Mouse (Mus musculus) kidney, postnatal 36 days (tissue): ENCODE results near the gene Hmga1.

ENCODE experiments used
- DNase-seq, 2 experiments: peaks; one replicate each; pipeline ENCODE4 v3.0.0; 2021 to 2022; ENCODE audit warnings: mixed read lengths in 2 of 2

Hmga1 gene

DNA sequence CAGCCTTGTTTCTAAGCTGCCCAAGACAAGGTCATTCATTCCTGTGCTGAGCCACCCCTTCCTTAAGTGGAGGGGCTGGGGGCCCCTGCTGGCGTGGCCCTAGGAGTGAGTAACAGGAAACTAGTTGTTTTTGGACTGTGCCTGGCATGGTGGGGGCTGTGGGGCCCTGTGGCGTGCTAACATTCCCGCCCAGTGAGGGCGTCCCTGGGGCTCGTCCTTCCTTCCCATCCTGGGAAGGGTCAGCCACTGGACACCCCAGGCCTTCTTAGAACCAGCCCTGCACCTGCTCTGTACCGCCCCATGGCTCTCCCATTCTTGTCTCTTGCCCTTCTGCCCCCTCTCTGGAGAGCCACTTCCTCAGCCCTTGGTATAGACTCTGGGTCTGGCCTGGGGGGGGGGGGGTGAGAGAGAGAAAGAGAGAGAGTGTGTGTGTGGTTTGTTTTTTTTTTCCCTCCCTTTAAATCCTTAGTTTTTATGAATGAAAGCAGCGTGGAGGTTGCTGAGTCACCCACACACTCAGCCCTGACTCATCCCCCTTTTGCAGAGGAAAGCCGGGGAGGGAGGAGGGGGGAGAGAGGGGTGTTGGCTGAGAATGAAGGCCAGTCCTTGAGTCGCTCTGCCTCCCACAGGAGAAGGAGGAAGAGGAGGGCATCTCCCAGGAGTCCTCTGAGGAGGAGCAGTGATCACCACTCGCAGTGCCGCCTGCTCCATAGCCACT is 5.7 kb downstream of the Hmga1 start:
- DNase-seq, result no peak

DNA sequence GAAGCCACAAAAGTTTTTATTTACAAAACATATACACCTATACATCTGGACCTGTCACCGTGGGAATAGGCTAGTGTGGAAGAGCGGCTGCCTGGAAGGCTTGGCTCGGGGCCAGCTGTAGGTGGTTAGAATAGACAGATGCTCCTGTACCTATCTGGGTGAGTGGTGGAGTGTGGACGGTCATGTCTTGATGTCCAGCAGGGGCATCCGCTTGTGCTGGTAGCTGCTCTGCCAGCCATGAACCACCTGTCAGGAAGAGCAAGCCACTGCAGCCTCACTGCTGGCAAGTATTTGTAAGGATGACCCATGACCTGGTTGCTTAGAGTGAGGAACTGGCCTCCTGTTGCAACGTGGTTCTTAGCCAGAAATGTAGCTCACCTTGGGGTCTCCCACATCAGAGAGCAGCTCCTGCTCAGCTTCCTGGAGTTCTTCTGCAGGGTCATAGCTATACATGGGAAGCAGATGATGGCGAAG is 7.5 kb downstream of the Hmga1 start:
- DNase-seq, result no peak

DNA sequence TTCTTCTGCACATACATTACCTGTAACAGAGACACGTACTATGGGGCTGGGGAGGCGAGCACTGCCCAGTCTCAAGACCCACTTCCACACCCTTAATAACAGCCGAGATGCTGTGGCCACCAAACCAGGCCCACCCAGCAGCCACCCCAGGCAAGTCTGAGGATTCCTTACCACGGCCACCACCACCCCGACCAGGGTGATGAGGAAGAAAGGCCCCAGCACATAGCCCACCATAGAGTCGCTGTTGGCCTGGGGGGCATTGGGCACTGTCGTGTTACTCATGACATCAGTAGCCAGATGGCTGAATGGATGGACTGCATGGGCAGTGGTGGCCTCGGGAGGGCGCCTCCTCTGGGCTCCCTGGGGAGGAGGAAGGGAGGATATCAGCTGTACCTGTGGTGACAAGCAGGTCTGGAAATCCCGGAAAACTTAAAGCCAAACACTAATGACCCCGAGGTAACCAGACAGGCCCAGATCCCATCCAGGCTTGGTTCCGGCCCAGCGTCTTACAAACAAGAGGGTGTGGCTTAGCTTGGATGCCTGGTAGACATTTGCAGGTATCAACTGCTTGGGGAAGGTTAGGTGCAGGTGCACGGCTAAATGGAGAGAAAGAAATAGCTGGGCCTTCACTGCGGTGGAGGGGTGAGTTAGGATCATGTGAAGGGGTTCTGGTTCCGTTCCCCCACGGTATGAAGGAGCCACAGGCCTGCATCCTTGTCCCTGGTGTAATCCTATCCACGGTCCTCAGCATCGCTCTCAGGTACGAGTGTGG is 8.3 kb downstream of the Hmga1 start:
- DNase-seq, result no peak

DNA sequence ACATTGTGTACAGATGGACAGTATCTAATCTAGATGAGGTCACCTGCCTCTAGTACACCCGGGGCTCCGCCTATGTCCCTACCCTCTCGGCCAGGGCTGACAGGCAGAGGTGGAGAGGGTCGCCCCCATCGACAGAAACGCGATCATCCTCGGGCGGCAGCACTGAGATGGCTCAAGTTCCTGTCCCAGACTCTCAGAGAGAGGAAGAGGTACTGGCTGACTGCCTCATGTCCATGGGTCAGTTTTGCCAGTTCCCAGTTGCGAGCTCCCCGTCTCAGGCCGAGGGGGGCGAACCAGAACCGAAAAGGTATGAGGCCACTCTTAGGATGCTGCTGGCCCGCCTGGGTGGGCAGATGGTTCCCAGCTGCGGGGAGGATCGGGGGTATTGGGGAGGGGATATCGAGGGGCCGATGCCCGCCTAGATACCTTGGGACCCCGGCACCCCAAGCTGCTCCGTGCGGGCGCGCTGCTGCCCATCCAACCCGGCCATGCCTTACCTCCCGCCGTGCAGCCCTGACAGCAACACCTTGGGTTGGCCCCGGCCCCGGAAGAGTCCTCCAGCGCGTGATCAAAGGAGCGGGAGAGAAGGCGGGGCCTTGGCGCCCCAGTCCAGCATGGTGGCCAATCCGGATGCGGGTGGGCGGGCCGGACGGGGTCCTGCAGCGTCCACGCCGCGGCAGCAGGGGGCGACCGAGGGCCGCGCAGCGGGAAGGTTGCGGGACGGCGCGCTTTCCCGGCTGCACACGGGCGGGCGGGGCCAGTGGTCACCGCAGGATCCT is 9.1 kb downstream of the Hmga1 start, which contains the start of gene AI413582:
TSS of gene AI413582 (minus strand) at position 594 of the 779 bp plus-strand sequence.
- peak; percentile 95 to 97 for DNase-seq

DNA sequence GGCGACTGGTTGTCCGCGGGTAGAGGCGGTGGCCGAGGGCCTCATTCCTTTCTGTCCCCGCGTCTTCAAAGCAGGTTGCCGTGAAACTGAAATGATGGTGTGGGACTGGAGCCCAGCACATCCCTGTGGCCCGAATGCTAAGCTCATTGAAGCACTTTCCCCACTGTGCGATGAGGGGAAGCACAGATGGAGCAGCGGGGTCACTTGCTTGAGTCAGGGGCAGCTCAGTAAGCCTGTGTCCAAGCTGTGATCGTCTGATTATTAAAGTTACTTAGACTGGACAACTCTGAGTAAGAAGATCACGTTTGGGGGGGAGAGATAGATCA is 9.6 kb downstream of the Hmga1 start:
- DNase-seq, result no peak

DNA sequence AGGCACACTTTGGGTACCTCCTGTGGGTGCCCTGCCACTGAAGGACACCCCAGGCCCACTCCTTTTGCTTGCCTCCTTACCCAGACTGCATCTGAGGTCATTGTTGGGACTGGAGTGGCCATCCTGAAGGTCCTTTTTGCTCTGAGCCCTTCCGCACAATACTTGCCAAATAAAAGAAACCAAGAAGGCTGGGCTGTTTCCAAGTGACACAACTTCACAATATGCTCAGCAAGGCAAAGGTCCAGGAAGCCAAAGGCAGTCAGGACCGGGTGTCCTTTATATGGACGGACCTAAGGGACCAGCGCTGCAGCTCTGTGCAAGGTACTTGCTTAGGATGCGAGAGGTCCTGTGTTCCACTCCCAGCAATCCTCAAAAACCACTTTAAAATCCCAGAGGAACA is 11.9 kb downstream of the Hmga1 start:
- no peak for DNase-seq

DNA sequence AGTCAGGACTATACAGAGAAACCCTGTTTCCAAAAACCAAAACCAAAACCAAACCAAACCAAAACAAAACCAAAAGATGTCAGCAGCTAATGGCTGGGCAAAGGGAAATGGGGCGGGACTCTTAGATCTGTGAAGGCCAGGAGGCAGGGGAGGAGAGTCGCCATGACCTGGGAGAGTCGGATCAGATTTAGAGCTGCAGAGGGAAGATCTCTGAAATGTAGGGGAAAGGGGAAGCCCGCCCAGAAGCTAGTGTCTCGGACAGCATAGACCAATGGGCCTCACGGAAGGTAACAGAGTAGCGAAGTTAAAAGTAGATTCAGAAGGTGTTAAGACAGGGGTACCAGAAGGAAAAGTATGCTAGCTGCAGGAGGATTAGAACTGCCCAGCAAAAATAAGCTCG is 15.0 kb downstream of the Hmga1 start:
- DNase-seq, result no peak

DNA sequence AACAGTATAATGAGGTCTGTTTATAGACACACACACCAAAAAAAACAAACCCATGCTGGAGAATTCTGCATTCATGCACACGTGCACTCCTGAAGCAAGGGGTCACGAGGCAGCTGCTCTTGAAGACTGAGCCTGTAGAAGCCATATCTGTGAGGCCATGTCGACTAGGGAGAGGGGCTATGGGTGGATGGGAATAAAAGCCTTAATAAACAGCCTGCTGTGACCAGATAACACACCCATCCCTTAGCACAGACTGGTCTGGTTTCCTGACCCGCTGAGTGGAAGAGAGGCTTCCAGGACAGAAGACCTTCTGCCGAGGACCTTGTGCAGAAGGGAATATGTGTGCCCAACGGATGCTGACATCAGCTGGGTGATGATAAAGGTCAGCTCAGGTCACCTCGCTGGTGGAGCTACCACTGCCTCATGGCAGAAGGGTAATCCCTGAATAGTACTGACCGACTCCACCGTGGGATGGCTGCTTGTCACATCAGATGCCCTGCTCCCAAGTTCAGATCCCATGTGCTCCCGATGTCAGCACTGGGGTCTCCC is 17.5 kb downstream of the Hmga1 start:
- DNase-seq, result no peak

DNA sequence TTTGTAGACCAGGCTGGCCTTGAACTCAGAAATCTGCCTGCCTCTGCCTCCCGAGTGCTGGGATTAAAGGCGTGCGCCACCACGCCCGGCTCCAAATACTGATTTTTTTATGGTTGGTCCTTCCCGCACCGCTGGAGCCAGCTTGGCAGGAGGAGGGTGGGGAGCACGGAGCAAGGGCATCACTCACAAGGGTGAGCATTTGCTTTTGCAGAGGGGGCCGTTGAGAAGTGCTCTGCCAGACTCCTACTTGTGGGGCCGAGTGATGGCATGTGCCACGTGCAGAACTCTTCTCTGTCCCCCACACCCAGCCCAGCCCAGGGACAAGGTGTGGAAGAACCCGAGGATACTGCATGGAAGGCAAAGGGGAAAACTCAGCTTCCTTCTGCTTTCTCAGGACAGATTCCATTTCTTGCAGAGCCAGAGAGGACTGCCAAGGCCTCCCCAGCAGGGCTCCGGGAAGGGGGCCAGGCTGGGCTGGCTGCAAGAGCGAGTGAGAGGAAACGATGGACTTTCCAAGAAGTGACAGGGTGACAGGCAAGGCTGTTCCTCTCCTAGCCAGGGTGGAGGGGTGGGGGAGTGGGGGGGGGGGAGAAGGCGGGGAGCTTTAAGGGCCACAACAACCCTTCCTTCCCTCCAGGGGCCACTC is 18.3 kb downstream of the Hmga1 start:
- DNase-seq, result peak; percentile 60 to 72

DNA sequence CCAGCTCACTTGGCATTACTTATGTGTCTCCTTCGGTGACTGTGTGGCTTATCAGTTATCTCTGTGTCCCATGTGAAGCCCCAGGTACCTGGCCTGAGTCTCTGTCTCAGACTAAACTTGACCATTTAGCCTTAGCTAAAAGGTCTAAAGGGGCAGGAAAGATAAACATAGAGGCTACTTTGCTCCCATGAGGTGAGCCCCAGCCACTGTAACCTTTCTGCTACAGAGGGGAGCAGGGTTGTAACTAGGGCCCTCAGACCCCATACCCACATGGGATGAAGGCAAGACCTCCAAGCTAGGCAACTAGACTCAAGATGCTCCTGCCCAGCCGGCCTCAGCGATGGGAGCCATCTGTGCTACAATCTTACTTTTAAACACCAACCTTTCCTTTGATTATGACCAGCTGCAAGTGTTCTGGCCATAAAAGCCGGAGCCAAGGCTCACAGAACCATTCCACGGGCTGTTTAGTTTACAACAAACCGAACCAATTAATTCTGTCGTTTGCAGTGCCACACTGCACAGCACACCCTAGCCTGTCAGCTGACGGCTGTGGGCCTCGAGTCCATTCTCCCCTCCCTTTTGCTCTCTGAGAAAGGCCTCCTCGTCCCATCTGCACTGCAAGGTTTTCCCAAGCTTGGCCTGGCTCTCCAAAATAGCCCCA is 18.9 kb downstream of the Hmga1 start:
- DNase-seq, result no peak

DNA sequence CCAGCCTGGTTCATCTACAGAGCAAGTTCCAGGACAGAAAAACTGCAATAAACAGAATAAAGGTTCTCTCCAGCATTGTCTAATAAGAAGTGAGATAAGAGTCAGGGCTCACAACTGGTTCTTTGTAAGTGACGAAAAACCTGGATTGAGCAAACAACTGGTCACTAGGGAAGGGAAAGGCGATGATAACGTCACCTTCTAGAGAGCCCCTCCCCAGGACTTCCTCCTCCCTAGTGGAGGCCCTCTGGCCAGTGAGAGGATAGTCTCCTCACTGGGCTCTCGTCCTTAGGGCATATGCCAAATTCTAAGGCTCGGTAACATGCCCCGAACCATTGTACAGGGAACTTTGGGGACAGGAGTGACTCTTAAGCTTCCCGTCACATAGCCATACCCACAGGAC is 19.8 kb downstream of the Hmga1 start:
- no peak for DNase-seq

DNA sequence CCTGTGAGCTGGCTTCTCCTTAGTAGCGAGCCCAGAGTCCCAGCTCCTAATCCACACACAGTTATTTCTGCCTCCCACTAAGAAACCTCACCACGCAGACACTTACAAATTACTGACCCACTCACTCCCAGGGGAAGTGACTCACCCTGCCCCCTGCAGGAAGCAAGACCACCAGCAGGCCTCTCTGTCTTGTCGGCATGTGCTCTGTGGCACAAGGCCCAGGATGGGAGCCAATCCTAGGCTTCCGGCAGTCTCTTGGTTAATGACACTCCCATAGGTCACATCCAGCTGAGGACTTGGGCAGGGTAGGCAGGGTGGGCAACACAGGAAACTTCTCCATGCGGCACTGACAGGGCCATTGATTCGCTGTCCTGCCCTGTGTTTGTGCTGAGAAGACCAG is 21.2 kb downstream of the Hmga1 start:
- DNase-seq, result peak in 1 of 2 experiments; percentile 51

DNA sequence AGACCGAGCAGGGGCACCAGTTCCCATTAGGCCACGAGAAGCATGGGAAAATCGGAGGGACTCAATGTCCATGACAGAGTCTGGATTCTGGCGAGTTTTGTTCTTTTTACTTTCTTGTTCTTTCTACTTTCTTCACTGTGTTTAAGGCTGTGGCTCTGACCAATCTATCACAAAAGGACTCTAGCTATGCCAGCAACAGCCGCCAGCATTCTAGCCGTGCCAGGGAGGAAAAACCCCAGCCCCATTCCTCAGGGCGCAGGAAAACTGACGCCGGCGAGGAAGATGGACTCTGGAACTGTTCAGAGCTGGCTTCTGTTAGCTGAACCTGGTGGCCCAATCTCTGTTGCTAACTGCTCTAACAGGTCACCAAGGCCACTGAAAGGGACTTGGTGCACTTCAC is 22.2 kb downstream of the Hmga1 start:
- peak in 1 of 2 experiments; percentile 34 for DNase-seq

DNA sequence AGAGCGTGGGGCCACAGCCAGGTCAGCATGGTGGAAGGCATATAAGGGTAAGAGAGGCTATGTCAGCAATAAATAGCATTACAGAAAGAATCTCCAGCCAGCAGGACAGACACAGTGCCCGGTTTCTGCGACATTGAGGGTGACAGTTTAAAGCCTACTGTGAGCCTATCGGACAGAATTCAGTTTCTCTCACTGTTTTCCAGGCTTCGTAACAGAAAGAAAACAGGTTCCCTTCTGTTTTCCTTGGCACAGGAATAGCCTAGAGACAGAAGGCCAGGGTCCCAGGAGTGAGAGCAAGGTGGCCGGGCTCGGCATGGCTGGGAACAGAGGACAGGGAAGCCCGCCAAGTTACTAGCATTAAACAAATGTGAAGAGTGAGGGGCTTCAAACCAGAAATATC is 23.5 kb downstream of the Hmga1 start:
- DNase-seq, result no peak

DNA sequence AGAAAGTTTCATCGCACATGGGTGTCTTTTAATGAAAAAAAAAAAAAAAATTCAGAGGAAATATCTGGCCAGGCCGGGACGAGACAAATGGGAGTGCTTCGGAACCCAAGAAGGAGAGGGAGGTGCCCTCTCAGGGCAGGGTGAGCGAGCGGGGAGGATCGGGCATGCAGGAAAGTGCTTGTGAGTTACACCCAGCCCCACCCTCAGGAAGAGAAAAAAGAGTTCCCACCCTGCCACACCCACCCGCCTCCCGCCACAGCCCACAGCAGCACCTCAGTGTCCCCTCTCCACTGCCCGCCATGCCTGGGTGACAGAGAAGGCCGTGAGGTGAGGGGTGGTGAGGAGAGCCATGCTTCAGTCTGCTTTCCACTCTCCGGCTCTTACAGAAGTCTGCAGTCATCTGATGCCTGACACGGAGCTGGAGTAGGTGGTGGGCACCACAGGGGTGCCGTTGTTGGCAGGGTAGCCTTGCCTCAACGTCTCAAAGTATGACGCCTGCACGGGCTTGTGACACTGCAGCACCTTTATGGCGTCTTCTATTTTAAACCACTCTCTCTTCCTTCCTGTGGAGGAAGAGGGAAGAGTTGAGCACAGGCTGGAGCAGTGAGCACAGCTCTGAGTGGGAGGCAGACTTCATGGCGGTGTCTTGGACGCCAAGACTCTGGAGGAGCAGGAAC is 24.2 kb downstream of the Hmga1 start:
- no peak for DNase-seq

DNA sequence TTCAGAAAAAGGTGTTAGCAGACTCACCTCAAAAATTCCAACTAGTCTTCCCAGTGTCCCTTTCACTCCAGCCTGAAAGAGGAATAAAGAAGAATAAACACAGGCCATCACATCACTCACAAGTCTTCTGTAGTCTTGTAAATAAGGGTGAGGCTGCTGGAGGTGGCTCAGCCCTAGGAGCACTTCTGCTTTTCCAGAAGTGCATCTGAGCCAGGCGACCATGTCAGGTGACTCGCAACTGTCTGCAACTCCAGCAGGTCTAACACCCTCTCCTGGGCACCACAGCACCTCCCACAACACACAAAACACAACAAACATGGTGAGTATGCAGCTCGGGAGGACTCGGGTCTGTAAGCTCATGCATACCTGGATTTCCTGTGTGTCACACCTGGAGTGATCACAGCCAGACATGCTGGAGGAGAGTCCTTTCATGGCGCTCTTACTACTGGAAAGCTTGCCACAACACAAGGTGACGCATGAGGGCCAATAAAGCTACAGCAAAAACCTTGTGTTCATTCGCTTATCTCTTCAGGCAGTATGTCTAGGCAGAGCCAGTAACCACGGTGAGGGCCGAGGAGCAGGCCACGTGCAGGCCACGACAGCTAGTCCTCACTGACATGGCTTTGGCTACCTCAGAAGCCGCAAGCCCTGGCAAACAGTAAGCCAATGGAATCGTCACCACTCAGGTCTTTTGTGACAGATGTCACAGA is 27.0 kb downstream of the Hmga1 start:
- DNase-seq, result no peak

DNA sequence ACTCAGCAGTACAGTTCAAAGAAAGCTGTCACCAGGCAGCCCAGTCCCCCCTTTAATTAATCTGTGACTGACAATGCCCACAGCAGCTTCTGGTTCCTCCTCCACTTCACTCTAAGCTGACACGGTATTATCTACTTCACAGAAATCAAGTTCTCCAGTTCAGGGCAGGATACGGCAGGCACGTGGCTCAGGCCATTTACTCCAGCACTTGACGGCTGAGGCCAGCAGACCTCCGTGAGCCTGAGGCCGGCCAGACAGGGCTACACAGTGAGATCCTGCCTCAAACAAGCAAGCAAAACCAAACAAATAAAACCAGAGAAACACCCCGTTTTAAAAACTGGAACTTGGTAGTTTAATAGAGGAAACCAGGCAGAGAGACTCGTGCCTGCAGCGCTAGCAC is 30.4 kb downstream of the Hmga1 start:
- DNase-seq, result peak in 1 of 2 experiments; percentile 27

DNA sequence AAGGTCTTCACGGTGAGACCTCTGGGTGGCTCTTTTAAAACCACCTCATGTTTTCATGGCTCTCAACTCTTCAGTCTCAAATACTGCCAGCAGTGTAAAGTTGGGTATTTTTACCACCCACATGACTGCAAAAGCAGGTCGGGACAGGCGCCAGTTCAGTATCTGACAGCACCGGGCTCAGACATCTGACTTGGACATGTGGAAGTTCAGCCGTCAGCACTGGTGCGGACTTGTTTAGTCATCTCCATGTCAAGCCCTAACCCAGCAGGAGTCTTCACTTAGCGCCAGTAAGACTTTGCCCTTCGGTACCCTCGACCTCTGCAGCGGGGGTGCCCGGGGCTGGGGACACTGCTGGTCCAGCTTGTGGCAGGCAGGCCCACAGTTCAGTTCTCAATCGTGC is 31.0 kb downstream of the Hmga1 start:
- peak; percentile 73 to 79 for DNase-seq

DNA sequence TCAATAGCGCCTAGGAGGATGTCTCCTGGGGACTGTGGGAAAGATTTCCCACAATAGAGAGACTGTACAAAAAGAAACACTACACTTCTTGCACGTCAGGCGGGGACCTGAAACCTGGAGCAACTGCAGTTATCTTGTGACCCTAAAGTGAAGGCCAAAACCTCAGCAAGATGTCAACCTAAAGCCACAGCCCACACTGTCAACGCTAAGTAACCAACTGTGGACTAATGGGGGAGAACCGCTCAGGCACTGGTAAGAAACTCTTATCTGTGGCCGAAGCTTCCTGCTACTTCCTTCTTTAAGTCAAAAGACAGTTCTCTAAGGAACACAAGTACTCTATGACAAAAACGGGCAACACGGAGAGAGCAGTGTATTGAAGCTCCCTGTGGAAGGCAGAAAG is 31.9 kb downstream of the Hmga1 start:
- no peak for DNase-seq

DNA sequence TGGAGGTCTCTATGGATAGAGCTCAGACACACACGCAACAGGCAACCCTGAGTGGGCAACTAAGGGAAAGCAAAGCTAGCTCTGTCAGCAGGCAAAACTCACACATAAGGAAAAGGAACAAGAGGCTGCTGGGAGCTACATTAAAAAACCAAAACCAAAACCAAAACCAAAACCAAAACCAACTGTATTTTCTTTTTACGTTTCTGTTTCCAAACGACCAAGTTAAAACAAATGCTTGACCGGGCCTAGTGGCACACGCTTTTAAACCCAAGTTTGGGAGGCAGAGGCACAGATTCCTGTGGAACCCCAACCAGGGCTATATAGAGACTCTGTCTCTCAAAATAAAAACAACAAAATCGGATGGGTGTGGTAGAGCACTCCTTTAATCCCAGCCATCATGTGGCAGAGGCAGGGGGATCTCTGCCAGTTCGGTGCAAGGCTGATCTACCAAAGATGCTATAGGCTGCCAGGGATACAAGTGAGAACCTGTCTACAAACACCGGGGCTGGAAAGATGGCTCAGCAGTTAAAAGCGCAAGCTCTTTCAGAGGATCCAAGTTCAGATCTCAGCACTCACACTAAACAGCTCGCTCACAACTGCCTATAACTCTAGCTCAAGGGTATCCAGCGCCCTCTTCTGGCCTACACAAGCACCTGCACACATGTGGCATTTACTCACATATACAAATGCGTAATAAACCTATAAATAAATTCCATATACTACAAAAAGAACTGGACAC is 35.7 kb downstream of the Hmga1 start:
- DNase-seq, result no peak
